Mouse (Mus musculus) induced T-regulatory cell, adult 2 months (primary cell): ENCODE measurements around the gene Rdh12.
"Not testable (repeated sequence)": the region's sequence is repeated elsewhere in the genome, so short reads cannot be mapped to it uniquely, and the experiment has no call there.

Source experiments
- DNase-seq: peaks from one replicate; pipeline ENCODE4 v3.0.0-alpha.2; 2012; ENCODE audit warnings: low read depth

Rdh12 gene

GRCm38 (mm10) chr12:79208703-79209464, at the start of gene Rdh12:
TSS of gene Rdh12 (plus strand) at chr12:79208914.
- DNase-seq, result peak; percentile 71

DNA sequence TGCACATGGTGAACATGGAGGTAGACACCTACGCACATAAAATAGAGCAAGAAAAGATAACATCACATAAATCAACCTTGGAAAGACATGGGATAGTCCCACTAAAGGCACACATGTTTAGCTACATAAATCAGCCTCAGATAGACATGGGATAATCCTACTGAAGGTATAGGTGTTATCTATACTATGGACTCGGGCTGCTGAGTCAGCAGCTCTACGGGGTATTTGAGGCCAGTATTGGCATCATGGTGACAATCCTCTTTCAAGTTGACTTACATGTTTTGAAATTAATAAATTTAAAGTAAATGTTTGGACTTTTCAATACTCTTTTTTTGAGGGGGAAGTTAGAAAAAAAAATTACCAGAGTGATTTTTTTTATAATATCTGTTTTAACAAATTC, 45.8 kb upstream of the Rdh12 start:
- DNase-seq, result no peak

- DNase-seq, result no peak
These were observed 39.5 kb upstream of the Rdh12 start for GRCm38 (mm10) chr12:79169173-79169572.

DNA sequence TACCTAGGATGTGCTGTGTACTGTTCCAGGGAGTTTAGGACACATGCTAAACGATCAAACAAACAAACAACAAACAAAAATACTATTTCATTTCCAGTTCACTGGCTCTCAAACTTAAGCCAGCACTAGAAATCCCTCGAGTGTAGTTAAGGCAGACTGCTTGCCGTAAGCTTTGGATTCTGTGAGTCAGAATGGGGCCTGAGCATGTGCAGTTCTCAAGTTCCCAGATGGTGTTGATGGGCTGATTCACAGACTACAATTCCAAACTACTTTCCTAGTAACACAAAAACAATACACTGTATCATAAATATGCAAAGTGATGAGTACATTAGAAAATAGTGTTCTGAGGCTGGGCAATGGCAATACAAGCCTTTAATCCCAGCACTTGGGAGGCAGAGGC, 38.3 kb upstream of the Rdh12 start:
- DNase-seq, result no peak

DNA sequence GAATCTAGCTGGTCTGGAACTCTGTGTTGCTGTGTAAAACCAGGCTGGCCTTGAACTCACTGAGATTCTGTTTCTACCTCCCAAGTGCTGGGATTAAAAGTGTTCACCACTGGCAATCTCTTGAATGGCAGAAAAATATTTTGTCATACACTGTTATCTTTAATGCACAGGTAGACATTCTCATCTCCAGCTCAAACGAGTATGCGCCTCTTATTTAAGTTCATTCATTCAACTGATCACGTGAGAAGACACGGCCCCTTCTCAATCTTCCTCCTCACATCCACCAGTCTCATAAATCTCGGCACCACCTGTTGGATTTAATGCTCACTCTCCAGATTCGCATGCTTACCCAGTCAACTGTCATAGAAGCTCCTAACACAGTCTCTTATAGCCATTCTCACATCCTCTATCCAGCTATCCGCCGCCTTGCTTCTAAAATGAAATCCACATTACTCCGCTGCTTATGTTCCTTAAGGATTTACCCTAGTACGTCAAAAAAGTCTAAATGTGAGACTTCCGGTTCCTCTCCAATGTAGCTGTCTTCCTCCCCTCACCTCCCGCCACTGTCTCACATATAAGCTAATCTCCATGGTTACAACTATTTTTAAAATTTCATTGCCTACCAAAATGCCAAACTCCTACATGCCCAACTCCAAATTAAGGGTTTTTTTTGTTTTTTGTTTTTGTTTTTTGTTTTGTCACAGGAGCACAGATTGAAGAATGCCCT, 37.3 kb upstream of the Rdh12 start:
- no peak for DNase-seq

GRCm38 (mm10) chr12:79172019-79172941, 36.4 kb upstream of the Rdh12 start, which contains the start of gene Vti1b:
TSS of gene Vti1b (minus strand) at chr12:79172667.
- DNase-seq, result peak; percentile 94

GRCm38 (mm10) chr12:79173721-79174120, 35.0 kb upstream of the Rdh12 start:
- no peak for DNase-seq

GRCm38 (mm10) chr12:79175998-79176397, 32.7 kb upstream of the Rdh12 start:
- no peak for DNase-seq

- DNase-seq, result not testable (repeated sequence)
These were observed 23.6 kb upstream of the Rdh12 start for GRCm38 (mm10) chr12:79185160-79185559.

DNA sequence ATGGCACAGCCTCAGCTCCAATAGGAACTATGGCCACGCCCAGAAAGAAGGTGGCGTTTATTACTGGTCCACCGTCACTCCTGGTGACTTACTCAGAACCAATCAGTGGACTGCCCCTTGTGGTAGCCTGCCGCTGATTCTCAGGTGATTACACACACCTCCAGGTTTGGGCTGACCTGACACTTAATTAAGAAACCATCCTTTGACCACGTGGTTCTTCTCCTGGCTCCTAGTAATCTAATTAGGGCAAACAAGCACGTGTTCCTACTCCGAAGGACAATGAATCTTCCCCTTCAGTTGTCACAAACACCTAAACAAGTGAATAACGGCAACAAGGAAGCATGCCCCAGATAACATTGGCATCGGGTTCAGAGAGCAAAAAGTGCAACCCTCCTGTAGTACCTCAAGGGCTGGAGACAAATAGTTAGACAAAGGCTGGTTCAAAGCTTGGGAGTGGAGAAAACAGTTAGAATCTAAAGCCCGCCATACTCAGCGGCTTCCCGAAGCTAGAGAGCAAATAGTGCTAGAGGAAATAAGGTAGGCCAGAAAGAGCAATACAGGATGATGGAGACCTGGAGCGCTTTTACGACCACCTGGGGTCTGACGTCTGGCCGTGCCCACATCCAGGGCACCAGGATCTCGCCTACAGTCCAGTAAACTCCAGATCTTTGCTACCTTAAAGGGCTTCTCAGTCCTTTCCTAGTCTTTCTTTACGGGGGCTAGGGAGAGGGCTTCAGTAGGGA, 17.6 kb upstream of the Rdh12 start:
- DNase-seq, result peak; percentile 88

GRCm38 (mm10) chr12:79191701-79192100, 17.0 kb upstream of the Rdh12 start:
- peak; percentile 92 for DNase-seq

DNA sequence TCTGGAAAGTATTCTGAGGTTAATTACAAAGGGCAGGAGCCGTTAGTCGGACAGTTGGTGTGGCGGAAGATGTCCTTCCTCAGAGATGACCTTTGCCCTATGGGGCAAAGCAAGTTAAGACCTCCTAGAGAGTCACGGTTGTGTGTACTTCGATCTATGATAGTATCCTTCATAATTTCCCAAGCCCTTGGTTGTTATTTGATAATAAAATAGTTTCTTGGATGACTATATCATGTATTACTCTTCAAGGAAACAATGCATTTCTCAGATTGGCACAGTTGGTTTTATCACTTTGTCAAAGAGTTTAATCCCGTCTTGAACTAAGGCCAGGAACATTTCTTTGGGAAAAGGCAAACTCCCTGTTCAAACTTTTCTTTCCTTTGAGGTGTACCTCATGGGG, 16.5 kb upstream of the Rdh12 start, which contains the start of gene Rdh11:
Rdh11 (minus strand) TSS at position 101 of the 400 bp plus-strand sequence.
- no peak for DNase-seq

DNA sequence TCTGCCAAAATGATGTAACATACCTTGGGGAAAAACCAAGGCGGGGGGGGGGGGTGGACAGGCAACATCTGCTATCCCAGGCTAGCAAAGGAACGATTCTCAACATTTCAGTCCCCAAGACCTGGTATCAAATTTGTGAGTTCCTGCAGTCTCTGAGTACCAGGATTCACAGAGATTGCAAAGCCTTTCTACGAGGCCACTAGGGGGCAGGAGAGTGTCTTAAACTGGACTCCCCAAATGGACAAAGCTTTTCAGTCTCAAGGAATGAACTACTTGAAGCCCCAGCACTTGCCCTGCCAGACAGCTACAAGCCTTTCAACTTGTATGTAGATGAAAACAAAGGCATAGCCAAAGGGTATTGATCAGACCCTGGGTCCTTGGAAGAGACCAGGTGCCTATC, 15.3 kb upstream of the Rdh12 start:
- DNase-seq, result peak; percentile 82

GRCm38 (mm10) chr12:79197105-79197504, 11.6 kb upstream of the Rdh12 start:
- DNase-seq, result no peak

DNA sequence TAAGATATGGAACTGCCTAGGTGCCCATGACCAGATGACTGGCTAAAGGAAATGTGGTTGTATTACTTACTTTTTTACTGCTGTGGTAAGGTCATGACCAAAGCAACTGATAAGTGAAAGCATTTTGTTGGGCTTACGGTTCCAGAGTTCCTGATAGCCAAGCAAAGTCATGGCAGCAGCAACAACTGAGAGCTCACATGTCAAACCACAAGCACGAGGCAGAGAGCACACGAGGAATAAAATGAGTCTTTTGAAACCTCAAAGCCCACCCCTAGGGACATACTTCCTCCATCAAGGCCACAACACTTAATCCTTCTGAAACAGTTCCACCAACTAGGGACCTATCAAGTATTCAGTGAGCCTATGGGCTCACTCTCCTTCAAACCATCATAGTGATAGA, 6.8 kb upstream of the Rdh12 start:
- DNase-seq, result no peak

GRCm38 (mm10) chr12:79211447-79211846, 2.7 kb downstream of the Rdh12 start:
- no peak for DNase-seq

- DNase-seq, result no peak
These were observed 8.8 kb downstream of the Rdh12 start for GRCm38 (mm10) chr12:79217511-79217910.

GRCm38 (mm10) chr12:79235485-79236080, 26.9 kb downstream of the Rdh12 start:
- no peak for DNase-seq

- no peak for DNase-seq
These were observed 33.3 kb downstream of the Rdh12 start for GRCm38 (mm10) chr12:79241985-79242384.

GRCm38 (mm10) chr12:79242921-79243320, 34.2 kb downstream of the Rdh12 start:
- no peak for DNase-seq

- no peak for DNase-seq
These were observed 39.4 kb downstream of the Rdh12 start for GRCm38 (mm10) chr12:79248110-79248509.
